Mouse (Mus musculus) spleen, adult 2 months (tissue): ENCODE data around the gene Lrrtm1.

Experiments
- CTCF ChIP-seq: fragments of 200-500 bp; IDR thresholded peaks from 2 replicates; pipeline ENCODE4 v1.5.1; 2011; ENCODE audit warnings: mild to moderate bottlenecking, inconsistent platforms; ENCODE audit not compliant: insufficient read depth, insufficient read length, insufficient replicate concordance; ENCODE audit errors: extremely low read depth
- POLR2A ChIP-seq: fragments of 200-500 bp; IDR thresholded peaks from 2 replicates; pipeline ENCODE4 v1.6.1; 2011; ENCODE audit warnings: low read depth, low read length, inconsistent platforms

- no peak for TF ChIP-seq CTCF
- no peak for TF ChIP-seq POLR2A
Measured at GRCm38 (mm10) chr6:77291415-77291814, 48.9 kb downstream of the Lrrtm1 start.
